Mouse (Mus musculus) kidney, embryonic 14.5 days (tissue): ENCODE results near the gene Alkbh7. TPM values are rescaled to one million over a fixed set of nuclear protein-coding genes. Genes with fewer than 3 reads are reported as not detected.

Experiments used
- ATAC-seq: fragments of 200-750 bp; cut with Nextera tagmentation; 2 replicates; pipeline ENCODE4 v1.8.0; 2017; ENCODE audit warnings: moderate number of reproducible peaks, mild to moderate bottlenecking, moderate TSS enrichment, moderate library complexity; ENCODE audit not compliant: low FRiP score, low TSS enrichment
- H3K27ac ChIP-seq: fragments of 300-500 bp; sonication (generic); 2 replicates; pipeline ENCODE4 v1.5.1; 2014; ENCODE audit warnings: low read depth, mild to moderate bottlenecking, low read length, moderate library complexity, mixed read lengths
- H3K27me3 ChIP-seq: fragments of 300-500 bp; sonication (generic); 2 replicates; pipeline ENCODE4 v1.6.1; 2014; ENCODE audit warnings: mild to moderate bottlenecking, low read length; ENCODE audit not compliant: control insufficient read depth, insufficient read depth
- H3K36me3 ChIP-seq: fragments of 300-500 bp; sonication (generic); 2 replicates; pipeline ENCODE4 v1.6.1; 2014; ENCODE audit warnings: low read length, mixed read lengths; ENCODE audit not compliant: control insufficient read depth, insufficient read depth
- H3K4me1 ChIP-seq: fragments of 300-500 bp; sonication (generic); 2 replicates; pipeline ENCODE4 v1.6.1; 2014; ENCODE audit warnings: low read length, mixed read lengths; ENCODE audit not compliant: control insufficient read depth, insufficient read depth
- H3K4me2 ChIP-seq: fragments of 300-500 bp; sonication (generic); replicated peaks from 2 replicates; pipeline ENCODE4 v1.6.1; 2014; ENCODE audit warnings: low read depth, mild to moderate bottlenecking, low read length
- H3K4me3 ChIP-seq: fragments of 300-500 bp; sonication (generic); 2 replicates; pipeline ENCODE4 v1.5.1; 2014; ENCODE audit warnings: mild to moderate bottlenecking, low read length
- H3K9ac ChIP-seq: fragments of 300-500 bp; sonication (generic); 2 replicates; pipeline ENCODE4 v1.6.1; 2014; ENCODE audit warnings: low read depth, mild to moderate bottlenecking, low read length, moderate library complexity
- H3K9me3 ChIP-seq: fragments of 300-500 bp; sonication (generic); 2 replicates; pipeline ENCODE4 v1.6.1; 2016; ENCODE audit warnings: low read length; ENCODE audit not compliant: control insufficient read depth
- WGBS: fragments of 180-500 bp; shearing (Covaris S2); extraction: QIAGEN DNeasy Blood & Tissue Kit; methylation state at CpG from one replicate; pipeline ENCODE4 v1.1.7; 2014; 5-methylcytosine and 5-hydroxymethylcytosine counted together
- polyA plus RNA-seq: library from polyadenylated mRNA; unstranded; fragments of >200 nt; fragmentation: Nextera tagmentation; extraction: Ambion mirVana; gene quantifications from 2 replicates; pipeline ENCODE4 v1.2.1, GENCODE M21; 2014

Gene Alkbh7
- polyA plus RNA-seq, 1 experiment from 2014 or later: 54.8 TPM

DNA sequence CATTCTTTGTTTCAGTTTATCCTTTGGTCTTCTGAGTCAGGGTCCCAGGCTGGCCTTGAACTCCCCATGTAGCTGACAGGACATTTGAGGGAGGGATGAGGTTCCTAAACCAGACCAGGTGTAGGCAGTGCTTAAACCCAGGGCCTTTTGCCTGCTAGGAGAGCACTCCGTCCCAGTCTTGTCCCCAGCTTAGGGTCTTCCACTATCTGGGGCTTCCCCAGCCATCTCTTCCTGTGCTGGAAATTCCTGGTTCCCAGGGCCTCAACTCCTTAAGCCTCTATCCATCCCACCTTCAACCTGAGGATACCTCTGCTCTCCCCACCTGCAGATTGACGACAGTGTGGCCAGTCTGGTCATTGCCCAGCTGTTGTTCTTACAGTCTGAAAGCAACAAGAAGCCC lies 6.2 kb upstream of the Alkbh7 start:
- WGBS: 90% methylated on average over 2 of the region's 2 CpGs
- peak overlapping the region; percentile 76 for H3K9ac ChIP-seq
- H3K4me2 ChIP-seq: peak overlapping the region; percentile 74
- H3K4me1 ChIP-seq: peaks cover 5% of the 10 kb centered on the region; the same call in 1 of the 2 replicates
- peaks cover 39% of the 10 kb centered on the region for H3K36me3 ChIP-seq
- no peak for ATAC-seq
- H3K9me3 ChIP-seq: no peaks in the 10 kb centered on the region
- H3K4me3 ChIP-seq: peak overlapping the region; percentile 83
- H3K27ac ChIP-seq: no peak overlapping the region
- H3K27me3 ChIP-seq: no peaks in the 10 kb centered on the region

GRCm38 (mm10) chr17:56995046-56995445 lies 2.1 kb upstream of the Alkbh7 start:
- Histone ChIP-seq H3K27ac (no peak overlapping the region), H3K27me3 (no peaks in the 10 kb centered on the region), H3K9me3 (no peaks in the 10 kb centered on the region), H3K36me3 (peaks cover 60% of the 10 kb centered on the region), H3K4me1 (peaks cover 13% of the 10 kb centered on the region), H3K4me3 (no peak overlapping the region), H3K4me2 (no peak overlapping the region), H3K9ac (no peak overlapping the region)
- 86% methylated on average over 8 of the region's 8 CpGs for WGBS
- no peak for ATAC-seq

DNA sequence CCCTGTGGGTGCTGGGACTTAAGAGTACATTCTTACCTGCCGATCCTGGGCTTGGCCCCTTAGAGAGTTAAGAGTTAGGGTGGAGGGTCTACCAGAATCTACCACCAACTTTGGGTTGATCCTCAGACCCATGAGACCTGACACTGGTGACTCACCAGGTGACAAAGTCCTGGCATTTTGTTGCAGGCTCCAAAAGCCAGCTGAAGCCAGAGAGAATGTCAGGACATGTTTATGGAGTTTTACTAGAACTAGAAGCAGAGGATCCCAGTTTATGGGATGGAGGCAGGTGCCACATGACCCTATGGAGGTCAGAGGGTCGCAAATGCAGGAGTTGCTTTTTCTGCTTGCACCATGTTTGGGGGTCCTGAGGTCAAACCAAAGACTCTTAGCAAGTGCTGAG lies 633 bp upstream of the Alkbh7 start:
- Histone ChIP-seq H3K4me3 (peak overlapping the region; percentile 85; the same call in 1 of the 2 replicates), H3K36me3 (peaks cover 63% of the 10 kb centered on the region), H3K4me1 (peaks cover 8% of the 10 kb centered on the region), H3K27ac (no peak overlapping the region), H3K9ac (no peak overlapping the region), H3K4me2 (no peak overlapping the region), H3K9me3 (no peaks in the 10 kb centered on the region), H3K27me3 (no peaks in the 10 kb centered on the region)
- no peak for ATAC-seq
- WGBS: 75% methylated on average over 2 of the region's 2 CpGs

DNA sequence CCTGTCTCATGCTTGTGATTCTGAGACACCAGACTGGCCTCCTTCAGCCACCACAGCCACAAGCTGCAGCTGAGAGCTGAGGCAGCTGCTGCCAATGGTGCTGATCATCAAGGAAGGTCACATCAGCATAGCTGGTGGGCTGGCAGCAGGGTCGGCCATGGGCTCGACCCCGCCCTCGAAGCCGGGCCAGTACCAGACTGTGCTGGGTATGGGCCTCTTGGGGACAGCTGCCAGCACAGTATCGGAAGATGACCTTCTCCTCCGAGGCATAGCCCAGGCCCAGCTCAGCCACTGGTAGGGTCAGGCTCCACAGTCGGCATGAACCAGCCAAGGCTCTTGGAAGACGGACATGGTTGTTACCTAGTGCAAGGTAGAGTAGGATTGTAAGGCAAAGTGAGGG lies 2.3 kb downstream of the Alkbh7 start:
- no peaks in the 10 kb centered on the region for H3K27me3 ChIP-seq
- peaks cover 8% of the 10 kb centered on the region for H3K4me1 ChIP-seq
- H3K27ac ChIP-seq: no peak overlapping the region
- no peak overlapping the region for H3K4me3 ChIP-seq
- no peaks in the 10 kb centered on the region for H3K9me3 ChIP-seq
- no peak overlapping the region for H3K4me2 ChIP-seq
- WGBS: 90% methylated on average over 9 of the region's 9 CpGs
- H3K36me3 ChIP-seq: peaks cover 59% of the 10 kb centered on the region
- no peak for ATAC-seq
- H3K9ac ChIP-seq: no peak overlapping the region

DNA sequence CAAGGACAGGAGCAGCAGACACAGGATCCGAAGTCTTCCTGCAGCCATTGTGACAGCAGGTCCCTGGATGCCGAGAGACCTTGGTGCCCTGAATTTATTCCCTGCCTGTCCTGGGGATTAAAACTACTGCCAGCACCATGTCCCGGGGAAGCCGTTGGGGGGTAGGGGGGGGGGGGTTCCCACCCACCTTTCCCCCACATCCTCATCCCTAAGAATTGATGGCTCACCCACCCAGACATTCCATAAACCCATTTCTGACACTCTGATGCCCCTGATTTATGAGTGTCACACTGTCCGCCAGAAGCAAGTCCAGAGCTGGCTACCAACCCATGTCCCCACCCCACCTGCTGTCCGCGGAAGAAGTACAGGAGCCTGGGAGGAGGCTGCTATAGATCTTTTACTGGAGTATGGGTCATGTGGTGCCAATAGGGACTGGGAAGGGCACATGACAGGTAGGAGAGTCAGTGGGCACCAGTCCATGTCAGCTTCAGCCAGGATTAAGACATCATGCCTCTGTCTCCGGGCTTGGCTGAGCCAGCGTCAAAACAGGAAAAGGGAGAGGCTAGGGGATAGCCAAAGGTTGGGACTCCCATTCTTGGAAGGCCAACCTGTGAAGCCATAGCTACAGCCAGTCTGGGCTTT lies 3.0 kb downstream of the Alkbh7 start, which contains the start of gene Pspn:
Gene Pspn, minus strand, starts transcription at position 51 of the 642 bp plus-strand sequence.
- WGBS: 85% methylated on average over 9 of the region's 9 CpGs
- Histone ChIP-seq H3K4me1 (peaks cover 8% of the 10 kb centered on the region), H3K4me3 (no peak within 1 kb of the TSS), H3K27ac (no peak within 1 kb of the TSS), H3K36me3 (peaks cover 59% of the 10 kb centered on the region), H3K4me2 (no peak within 1 kb of the TSS), H3K9ac (no peak within 1 kb of the TSS), H3K9me3 (no peaks in the 10 kb centered on the region), H3K27me3 (no peaks in the 10 kb centered on the region)
- no peak for ATAC-seq

DNA sequence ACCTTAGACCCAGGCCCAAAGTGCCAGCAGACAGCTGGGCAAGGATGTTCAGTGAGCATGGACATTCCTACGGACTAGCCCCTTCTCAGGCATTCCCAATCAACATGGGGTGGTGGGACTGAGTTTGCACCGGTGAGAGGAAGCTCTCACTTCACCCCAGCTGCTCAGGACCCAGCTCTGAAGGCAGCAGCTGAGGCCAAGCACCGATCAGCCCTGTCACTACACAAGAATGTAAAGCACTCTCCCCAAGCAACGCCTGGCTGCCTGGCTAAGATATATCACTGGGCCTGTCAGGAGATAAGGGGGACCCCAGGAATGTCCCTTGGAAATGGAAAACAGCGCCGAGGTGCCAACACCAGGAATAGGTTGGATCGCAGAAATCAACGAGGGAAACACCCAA lies 4.1 kb downstream of the Alkbh7 start:
- Histone ChIP-seq H3K27me3 (no peaks in the 10 kb centered on the region), H3K4me1 (peaks cover 8% of the 10 kb centered on the region), H3K27ac (no peak overlapping the region), H3K36me3 (peaks cover 59% of the 10 kb centered on the region), H3K4me3 (no peak overlapping the region), H3K4me2 (no peak overlapping the region), H3K9ac (no peak overlapping the region), H3K9me3 (no peaks in the 10 kb centered on the region)
- ATAC-seq: no peak
- WGBS: 71% methylated on average over 8 of the region's 8 CpGs

DNA sequence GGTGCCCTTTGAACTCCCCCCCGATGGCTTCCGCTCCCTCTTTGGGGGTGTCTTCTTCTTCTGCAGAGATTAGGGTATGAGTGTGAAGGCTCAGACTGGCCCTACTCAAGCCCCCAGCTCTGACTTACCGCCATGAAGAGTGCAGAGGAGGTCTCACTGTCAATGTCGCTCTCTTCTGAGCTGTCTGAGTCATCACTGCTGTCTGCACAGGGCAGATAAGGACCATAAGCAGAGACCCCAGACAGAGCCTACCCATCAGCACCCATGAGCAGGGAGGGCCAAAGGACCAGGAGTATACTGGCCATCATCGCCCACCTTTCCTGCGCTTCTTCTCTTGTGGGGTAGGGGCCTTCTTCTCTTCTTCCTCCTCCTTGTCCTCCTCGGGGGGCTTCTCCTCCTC lies 6.9 kb downstream of the Alkbh7 start:
- Histone ChIP-seq H3K27me3 (no peaks in the 10 kb centered on the region), H3K36me3 (peaks cover 74% of the 10 kb centered on the region), H3K4me3 (no peak overlapping the region), H3K27ac (no peak overlapping the region), H3K9ac (no peak overlapping the region), H3K9me3 (no peaks in the 10 kb centered on the region), H3K4me2 (no peak overlapping the region), H3K4me1 (no peaks in the 10 kb centered on the region)
- no peak for ATAC-seq
- WGBS: 87% methylated on average over 7 of the region's 7 CpGs

DNA sequence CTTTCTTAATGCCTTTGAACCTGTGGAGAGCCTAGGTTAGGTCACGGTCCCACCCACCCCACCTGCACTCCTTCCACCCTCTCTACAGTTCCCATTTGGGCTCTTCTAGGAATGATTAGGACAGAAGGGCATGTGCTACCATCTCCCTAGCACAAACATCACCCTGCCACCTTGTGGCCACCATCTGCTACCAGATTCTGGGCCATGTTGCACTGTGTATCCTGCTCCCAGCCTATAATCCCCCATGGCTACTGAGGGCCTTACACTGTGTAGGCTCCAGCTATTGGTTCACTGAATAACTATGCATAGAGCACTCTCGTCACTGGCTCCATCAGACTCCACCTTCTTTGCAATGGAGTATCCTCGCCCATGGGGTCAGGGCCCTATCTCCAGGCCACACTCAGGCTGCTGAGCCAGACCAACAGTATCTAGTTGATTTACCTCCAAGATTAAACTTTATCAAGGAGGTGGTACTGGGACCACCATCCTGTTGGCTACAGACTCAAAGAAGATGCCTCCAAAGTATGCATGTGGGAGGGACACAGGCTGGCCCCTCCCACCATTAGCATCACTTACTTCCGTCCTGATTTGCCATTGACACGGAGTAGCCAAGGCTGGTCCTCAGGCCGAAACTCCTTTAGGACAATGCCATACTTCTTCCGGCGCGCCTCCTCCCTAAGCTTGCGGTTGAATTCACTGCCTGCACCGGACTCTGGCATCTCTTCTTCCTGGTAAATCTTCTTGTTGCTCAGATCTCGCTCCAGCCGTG lies 10.2 kb downstream of the Alkbh7 start:
- Histone ChIP-seq H3K4me1 (peaks cover 9% of the 10 kb centered on the region; the same call in 1 of the 2 replicates), H3K9me3 (no peaks in the 10 kb centered on the region), H3K9ac (no peak overlapping the region), H3K36me3 (peaks cover 68% of the 10 kb centered on the region), H3K4me3 (no peak overlapping the region), H3K4me2 (no peak overlapping the region), H3K27ac (no peak overlapping the region), H3K27me3 (no peaks in the 10 kb centered on the region)
- no peak for ATAC-seq
- 91% methylated on average over 13 of the region's 13 CpGs for WGBS

DNA sequence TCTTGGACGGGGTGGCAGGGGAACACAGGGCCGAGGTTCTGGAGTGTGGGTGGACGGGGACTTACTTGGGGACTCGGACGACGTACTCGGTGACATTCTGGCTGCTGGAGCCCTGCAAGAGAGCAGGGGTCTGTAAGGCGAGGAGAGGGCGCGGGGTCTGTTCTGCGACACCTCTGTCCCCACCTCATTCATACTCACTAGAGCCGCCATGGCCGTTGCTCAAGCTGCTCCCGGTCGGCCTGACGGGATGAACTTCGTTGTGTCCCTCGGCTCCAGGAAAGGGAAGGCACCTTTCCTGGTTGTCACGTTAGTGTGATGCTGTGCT lies 13.7 kb downstream of the Alkbh7 start:
- H3K27ac ChIP-seq: peak overlapping the region; percentile 55; the same call in 1 of the 2 replicates
- ATAC-seq: peak; percentile 57
- H3K9ac ChIP-seq: peak overlapping the region; percentile 87
- WGBS: 0% methylated on average over 19 of the region's 19 CpGs
- H3K4me2 ChIP-seq: peak overlapping the region; percentile 91
- peaks cover 35% of the 10 kb centered on the region for H3K36me3 ChIP-seq
- peak overlapping the region; percentile 86 for H3K4me3 ChIP-seq
- H3K27me3 ChIP-seq: no peaks in the 10 kb centered on the region
- no peaks in the 10 kb centered on the region for H3K9me3 ChIP-seq
- H3K4me1 ChIP-seq: peaks cover 12% of the 10 kb centered on the region; the same call in 1 of the 2 replicates
